Mouse (Mus musculus) MEL (cell line): Measurements from ENCODE around the gene Fam71a. TPM values are rescaled to one million over a fixed set of nuclear protein-coding genes. Genes with fewer than 3 reads are reported as not detected.

ENCODE experiments used
- DNase-seq: peaks from one replicate; pipeline ENCODE4 v3.0.0; 2011; ENCODE audit warnings: low read depth, low spot score
- H3K27ac ChIP-seq: 2 replicates; pipeline ENCODE4 v1.5.1; 2012; ENCODE audit warnings: low read depth, mild to moderate bottlenecking, control low read depth, low read length, moderate library complexity; ENCODE audit not compliant: control insufficient read depth
- H3K27me3 ChIP-seq, 2 experiments: fragments of 150-350 bp in 1 of 2; sonication (generic) in 1 of 2; 2 replicates each; pipeline ENCODE4 v1.6.1; 2012; ENCODE audit warnings: low read length in 2 of 2, mild to moderate bottlenecking in 2 of 2, improper control_type of control experiment in 1 of 2, moderate library complexity in 1 of 2; ENCODE audit not compliant: insufficient read depth in 2 of 2, control insufficient read depth in 1 of 2
- H3K36me3 ChIP-seq, 2 experiments: 2 replicates each; pipeline ENCODE4 v1.6.1; 2012 to 2014; ENCODE audit warnings: low read length in 2 of 2, improper control_type of control experiment in 1 of 2, inconsistent platforms in 1 of 2, mild to moderate bottlenecking in 1 of 2; ENCODE audit not compliant: insufficient read depth in 2 of 2, control insufficient read depth in 1 of 2
- H3K4me1 ChIP-seq, 2 experiments: fragments of 150-350 bp in 1 of 2; sonication (generic) in 1 of 2; 2 replicates each; pipeline ENCODE4 v1.6.1; 2012; ENCODE audit warnings: low read length in 2 of 2, improper control_type of control experiment in 1 of 2, mild to moderate bottlenecking in 1 of 2; ENCODE audit not compliant: insufficient read depth in 2 of 2, control insufficient read depth in 1 of 2
- H3K4me3 ChIP-seq, 2 experiments: fragments of 150-350 bp in 1 of 2; sonication (generic) in 1 of 2; 2 replicates each; pipeline ENCODE4 v1.5.1; 2012; ENCODE audit warnings: low read depth in 2 of 2, low read length in 2 of 2, mild to moderate bottlenecking in 2 of 2, moderate library complexity in 2 of 2, control low read depth in 1 of 2, improper control_type of control experiment in 1 of 2; ENCODE audit not compliant: control insufficient read depth in 1 of 2, insufficient read depth in 1 of 2
- H3K79me2 ChIP-seq: 2 replicates; pipeline ENCODE4 v1.6.1; 2012; ENCODE audit warnings: mild to moderate bottlenecking, low read length, moderate library complexity; ENCODE audit not compliant: control insufficient read depth, poor library complexity, insufficient read depth
- H3K9ac ChIP-seq: 2 replicates; pipeline ENCODE4 v1.6.1; 2012; ENCODE audit warnings: low read depth, mild to moderate bottlenecking, control low read depth, low read length, moderate library complexity; ENCODE audit not compliant: control insufficient read depth, poor library complexity, severe bottlenecking
- H3K9me3 ChIP-seq: fragments of 150-350 bp; sonication (generic); replicated peaks from 2 replicates; pipeline ENCODE4 v1.6.1; 2012; ENCODE audit warnings: mild to moderate bottlenecking, low read length, improper control_type of control experiment, moderate library complexity; ENCODE audit not compliant: insufficient read depth
- BHLHE40 ChIP-seq: IDR thresholded peaks from 2 replicates; pipeline ENCODE4 v1.6.1; 2012; ENCODE audit warnings: low read depth, mild to moderate bottlenecking, inconsistent platforms, low read length, improper control_type of control experiment, borderline replicate concordance
- CTCF ChIP-seq, 3 experiments: IDR thresholded peaks in 2 of 3; conservative IDR thresholded peaks in 1 of 3; 2 replicates each; pipeline ENCODE4 v1.5.1; 2011 to 2012; ENCODE audit warnings: low read length in 3 of 3, low read depth in 2 of 3, mild to moderate bottlenecking in 2 of 3, improper control_type of control experiment in 1 of 3, inconsistent platforms in 1 of 3, mixed read lengths in 1 of 3, moderate library complexity in 1 of 3; ENCODE audit not compliant: control insufficient read depth in 1 of 3, insufficient read depth in 1 of 3, poor library complexity in 1 of 3, severe bottlenecking in 1 of 3
- EP300 ChIP-seq, 2 experiments: IDR thresholded peaks; 2 replicates each; pipeline ENCODE4 v1.6.1; 2011; ENCODE audit warnings: improper control_type of control experiment in 2 of 2, low read length in 2 of 2, low read depth in 1 of 2, mild to moderate bottlenecking in 1 of 2
- ETS1 ChIP-seq: IDR thresholded peaks from 2 replicates; pipeline ENCODE4 v1.6.1; 2012; ENCODE audit warnings: low read depth, mild to moderate bottlenecking, inconsistent platforms, low read length, improper control_type of control experiment, moderate library complexity
- GATA1 ChIP-seq: IDR thresholded peaks from 2 replicates; pipeline ENCODE4 v1.6.1; 2011; ENCODE audit warnings: low read depth, low read length, improper control_type of control experiment
- JUND ChIP-seq: IDR thresholded peaks from 2 replicates; pipeline ENCODE4 v1.6.1; 2011; ENCODE audit warnings: low read depth, mild to moderate bottlenecking, improper control_type of control experiment, low read length
- KAT2A ChIP-seq: conservative IDR thresholded peaks from 2 replicates; pipeline ENCODE4 v1.6.1; 2012; ENCODE audit warnings: low read depth, low read length, improper control_type of control experiment, inconsistent platforms
- MAFK ChIP-seq: IDR thresholded peaks from 2 replicates; pipeline ENCODE4 v1.6.1; 2011; ENCODE audit warnings: low read depth, mild to moderate bottlenecking, low read length, improper control_type of control experiment, borderline replicate concordance
- MAX ChIP-seq: IDR thresholded peaks from 2 replicates; pipeline ENCODE4 v1.6.1; 2011; ENCODE audit warnings: low read length, improper control_type of control experiment
- NRF1 ChIP-seq: IDR thresholded peaks from 2 replicates; pipeline ENCODE4 v1.6.1; 2014; ENCODE audit warnings: low read depth, mild to moderate bottlenecking, inconsistent platforms, low read length, improper control_type of control experiment, moderate library complexity; ENCODE audit not compliant: poor library complexity, insufficient read depth, severe bottlenecking
- POLR2A ChIP-seq, 2 experiments: IDR thresholded peaks; 2 replicates each; pipeline ENCODE4 v1.6.1; 2011 to 2012; ENCODE audit warnings: low read length in 2 of 2, mild to moderate bottlenecking in 2 of 2, control low read depth in 1 of 2, improper control_type of control experiment in 1 of 2, low read depth in 1 of 2, moderate library complexity in 1 of 2; ENCODE audit not compliant: control insufficient read depth in 1 of 2, insufficient read depth in 1 of 2, poor library complexity in 1 of 2
- SMC3 ChIP-seq: IDR thresholded peaks from 2 replicates; pipeline ENCODE4 v1.6.1; 2011; ENCODE audit warnings: low read depth, low read length, improper control_type of control experiment
- USF2 ChIP-seq, 2 experiments: IDR thresholded peaks; 2 replicates each; pipeline ENCODE4 v1.6.1; 2011 to 2012; ENCODE audit warnings: improper control_type of control experiment in 2 of 2, low read length in 2 of 2, borderline replicate concordance in 1 of 2, inconsistent platforms in 1 of 2, low read depth in 1 of 2, mild to moderate bottlenecking in 1 of 2; ENCODE audit not compliant: insufficient read depth in 1 of 2
- ZNF384 ChIP-seq: IDR thresholded peaks from 2 replicates; pipeline ENCODE4 v1.6.1; 2012; ENCODE audit warnings: low read depth, mild to moderate bottlenecking, inconsistent platforms, low read length, improper control_type of control experiment
- polyA plus RNA-seq, 2 experiments: library from polyadenylated mRNA; stranded (reverse) in 1 of 2; unstranded in 1 of 2; fragments of >175 nt in 1 of 2; fragments of >200 nt in 1 of 2; gene quantifications; 2 replicates each; pipeline versions ENCODE4 v1.2.1 to v1.2.4; 2012; ENCODE audit warnings: low replicate concordance in 2 of 2, low read depth in 1 of 2; ENCODE audit not compliant: insufficient read length in 2 of 2, insufficient read depth in 1 of 2, missing spikeins in 1 of 2
- total RNA-seq: library from RNA; depleted of rRNA; stranded (reverse); fragments of 300-350 nt; gene quantifications from 2 replicates; pipeline ENCODE4 v1.2.3, GENCODE M21; 2012

Gene Fam71a
- total and polyA plus RNA-seq, 3 experiments = not detected

GRCm38 (mm10) chr1:191203496-191203895, 38.9 kb upstream of the Fam71a start:
- Histone ChIP-seq H3K9ac (no peak overlapping the region), H3K79me2 (no peaks in the 10 kb centered on the region), H3K36me3 (no peaks in the 10 kb centered on the region), H3K9me3 (no peaks in the 10 kb centered on the region), H3K4me1 (no peaks in the 10 kb centered on the region), H3K27ac (no peak overlapping the region), H3K4me3 (no peak overlapping the region), H3K27me3 (peaks cover 11 to 16% of the 10 kb centered on the region in 2 experiments)
- no peak for TF ChIP-seq POLR2A (IDR thresholded peaks at IDR 0.05; ENCODE audit: control insufficient read depth in 1 of 2, insufficient read depth in 1 of 2, low read depth in 1 of 2, low read length in 2 of 2, poor library complexity in 1 of 2)
- no peak for TF ChIP-seq USF2 (IDR thresholded peaks at IDR 0.05; ENCODE audit: borderline replicate concordance in 1 of 2, insufficient read depth in 1 of 2, low read depth in 1 of 2, low read length in 2 of 2)
- no peak for TF ChIP-seq SMC3
- TF ChIP-seq ETS1 = no peak
- no peak for TF ChIP-seq MAX
- no peak for TF ChIP-seq ZNF384
- no peak for TF ChIP-seq BHLHE40
- no peak for TF ChIP-seq KAT2A
- no peak for TF ChIP-seq EP300 (IDR thresholded peaks at IDR 0.05; ENCODE audit: low read depth in 1 of 2, low read length in 2 of 2)
- no peak for TF ChIP-seq MAFK
- no peak for DNase-seq

DNA sequence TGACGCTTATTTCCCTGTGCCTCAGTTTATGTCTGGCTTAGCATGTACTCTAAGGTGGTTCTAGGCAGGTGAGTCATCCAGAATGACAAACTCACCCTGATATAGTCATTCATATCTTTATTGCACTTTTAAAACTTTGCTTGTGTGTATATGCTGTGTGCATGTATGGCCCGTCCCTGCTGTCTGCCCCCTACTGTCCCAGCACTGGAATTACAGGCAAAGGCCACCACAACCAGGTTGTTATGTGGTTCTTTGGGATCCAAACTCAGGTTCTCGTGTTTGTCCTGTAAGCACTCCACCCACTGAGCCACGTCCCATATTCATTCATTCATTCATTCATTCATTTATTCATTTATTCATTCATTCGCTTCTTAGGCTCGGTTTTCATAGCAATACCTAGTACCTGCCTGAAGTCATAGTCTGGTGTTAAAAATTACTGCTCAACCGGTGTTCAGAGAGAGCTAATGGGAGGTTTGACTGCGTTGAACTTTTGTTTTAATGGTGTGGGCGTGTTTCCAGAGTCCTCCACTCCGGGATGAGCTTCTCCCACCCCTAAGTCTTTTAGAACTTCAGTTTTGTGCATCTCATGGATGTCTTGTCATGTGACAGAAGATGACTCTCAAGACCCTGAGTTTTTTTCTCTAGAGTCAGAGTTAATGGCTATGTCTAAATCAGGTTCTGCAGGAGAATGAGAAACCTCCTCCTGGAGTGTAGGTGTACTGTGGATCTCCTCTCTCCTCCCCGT, 37.8 kb upstream of the Fam71a start:
- Histone ChIP-seq H3K4me3 (no peak overlapping the region), H3K4me1 (peaks cover 0 to 6% of the 10 kb centered on the region in 2 experiments; a peak in 1 of 4 replicates), H3K79me2 (no peaks in the 10 kb centered on the region), H3K9ac (no peak overlapping the region), H3K36me3 (no peaks in the 10 kb centered on the region), H3K9me3 (no peaks in the 10 kb centered on the region), H3K27me3 (peaks cover 7% of the 10 kb centered on the region in 2 experiments), H3K27ac (no peak overlapping the region)
- DNase-seq = peak; percentile 24
- TF ChIP-seq JUND (no peak), CTCF (IDR thresholded peaks at IDR 0.05 in 2 of 3, conservative IDR thresholded peaks at IDR 0.05 in 1 of 3; ENCODE audit: control insufficient read depth in 1 of 3, insufficient read depth in 1 of 3, low read depth in 2 of 3, low read length in 3 of 3, poor library complexity in 1 of 3, severe bottlenecking in 1 of 3) (peak; percentile 50 to 63 (median 54)), SMC3 (peak; percentile 46), NRF1 (no peak), GATA1 (no peak), ZNF384 (no peak)
